Mouse (Mus musculus): Measurements from ENCODE around the gene Il3ra. TPM values are rescaled to one million over a fixed set of nuclear protein-coding genes. Genes with fewer than 3 reads are reported as not detected.
A peak's percentile ranks its signal among the peaks of the same experiment; 100 is the strongest.

Gene Il3ra
- 12.8 TPM for polyA plus RNA-seq (2021)

GRCm38 (mm10) chr14:14345948-14346812 is at the start of gene Il3ra:
TSS of gene Il3ra (plus strand) at chr14:14346275.
- in situ Hi-C loops (cut with MboI; ENCODE audit: low pct_unique_long_range_greater_than_20kb), result no loop called here
- ATAC-seq (peak; percentile 24), DNase-seq (ENCODE audit: low read depth, low spot score) (no peak)
- ChIA-PET CTCF (no interaction called here), POLR2A (interaction anchor here (0.6 kb wide), 1 partner anchor 20 kb away, joined by 3 read pairs; no protein-coding TSS in a partner anchor)
- H3K27me3 ChIP-seq, result no peaks in the 10 kb centered on the region
- TF ChIP-seq CTCF (IDR thresholded peaks at IDR 0.05), result no peak

GRCm38 (mm10) chr14:14308938-14309337 is 37.1 kb upstream of the Il3ra start:
- in situ Hi-C loops (cut with MboI; ENCODE audit: low pct_unique_long_range_greater_than_20kb), result no loop called here
- CTCF ChIA-PET, result no interaction called here
- ATAC-seq, result no peak

GRCm38 (mm10) chr14:14309416-14309815 is 36.7 kb upstream of the Il3ra start:
- in situ Hi-C loops (cut with MboI; ENCODE audit: low pct_unique_long_range_greater_than_20kb), result no loop called here
- ATAC-seq (no peak), DNase-seq (ENCODE audit: low read depth, low spot score) (no peak)
- no peaks in the 10 kb centered on the region for H3K27me3 ChIP-seq
- no peak for TF ChIP-seq CTCF (IDR thresholded peaks at IDR 0.05)
- POLR2A ChIA-PET, result no interaction called here
- CTCF ChIA-PET, result no interaction called here

More at GRCm38 (mm10) chr14:14308938-14309337, 37.1 kb upstream of the Il3ra start:
- no peak for TF ChIP-seq CTCF (IDR thresholded peaks at IDR 0.05)
- no peaks in the 10 kb centered on the region for H3K27me3 ChIP-seq
- DNase-seq (ENCODE audit: low read depth, low spot score), result no peak
- POLR2A ChIA-PET, result no interaction called here

- in situ Hi-C loops (cut with MboI; ENCODE audit: low pct_unique_long_range_greater_than_20kb), result no loop called here
- ATAC-seq (no peak), DNase-seq (ENCODE audit: low read depth, low spot score) (no peak)
- H3K27me3 ChIP-seq, result peaks cover 4% of the 10 kb centered on the region
- ChIA-PET POLR2A (no interaction called here), CTCF (no interaction called here)
- TF ChIP-seq CTCF (IDR thresholded peaks at IDR 0.05), result no peak
Observed at GRCm38 (mm10) chr14:14322528-14322927, 23.5 kb upstream of the Il3ra start, which contains the start of gene Olfr31. TSS of gene Olfr31 (plus strand) at chr14:14322828.

GRCm38 (mm10) chr14:14345113-14345871 is 783 bp upstream of the Il3ra start:
- DNase-seq (ENCODE audit: low read depth, low spot score), result no peak
- H3K27me3 ChIP-seq, result no peaks in the 10 kb centered on the region
- ATAC-seq, result peak; percentile 37
- POLR2A ChIA-PET, result interaction anchor here (0.6 kb wide), 1 partner anchor 21 kb away, joined by 3 read pairs; no protein-coding TSS in a partner anchor
- CTCF ChIA-PET, result no interaction called here
- in situ Hi-C loops (cut with MboI; ENCODE audit: low pct_unique_long_range_greater_than_20kb), result no loop called here
- TF ChIP-seq CTCF (IDR thresholded peaks at IDR 0.05), result no peak

GRCm38 (mm10) chr14:14346813-14347100 is 682 bp downstream of the Il3ra start:
- TF ChIP-seq CTCF (IDR thresholded peaks at IDR 0.05), result no peak
- H3K27me3 ChIP-seq, result no peaks in the 10 kb centered on the region
- DNase-seq (ENCODE audit: low read depth, low spot score), result no peak
- in situ Hi-C loops (cut with MboI; ENCODE audit: low pct_unique_long_range_greater_than_20kb), result no loop called here
- CTCF ChIA-PET, result no interaction called here
- POLR2A ChIA-PET, result no interaction called here
- ATAC-seq, result no peak

GRCm38 (mm10) chr14:14347151-14347835 is 1.2 kb downstream of the Il3ra start:
- DNase-seq (ENCODE audit: low read depth, low spot score), result no peak
- ChIA-PET POLR2A (no interaction called here), CTCF (no interaction called here)
- no peak for TF ChIP-seq CTCF (IDR thresholded peaks at IDR 0.05)
- no peaks in the 10 kb centered on the region for H3K27me3 ChIP-seq
- in situ Hi-C loops (cut with MboI; ENCODE audit: low pct_unique_long_range_greater_than_20kb), result no loop called here
- no peak for ATAC-seq

GRCm38 (mm10) chr14:14347836-14348621 is 2.0 kb downstream of the Il3ra start:
- DNase-seq (ENCODE audit: low read depth, low spot score), result no peak
- no peaks in the 10 kb centered on the region for H3K27me3 ChIP-seq
- CTCF ChIA-PET, result no interaction called here
- no peak for TF ChIP-seq CTCF (IDR thresholded peaks at IDR 0.05)
- POLR2A ChIA-PET, result no interaction called here
- in situ Hi-C loops (cut with MboI; ENCODE audit: low pct_unique_long_range_greater_than_20kb), result no loop called here
- ATAC-seq, result peak; percentile 9

GRCm38 (mm10) chr14:14348674-14349401 is 2.8 kb downstream of the Il3ra start:
- no peaks in the 10 kb centered on the region for H3K27me3 ChIP-seq
- no peak for DNase-seq (ENCODE audit: low read depth, low spot score)
- ChIA-PET POLR2A (no interaction called here), CTCF (no interaction called here)
- in situ Hi-C loops (cut with MboI; ENCODE audit: low pct_unique_long_range_greater_than_20kb), result no loop called here
- no peak for ATAC-seq
- no peak for TF ChIP-seq CTCF (IDR thresholded peaks at IDR 0.05)

Data from Patski (cell line).